Mouse (Mus musculus): ENCODE measurements around the gene Acap3. TPM values are rescaled to one million over a fixed set of nuclear protein-coding genes. Genes with fewer than 3 reads are reported as not detected.

Gene Acap3
- polyA plus RNA-seq (2015; fragmentation: Nextera tagmentation; extraction: Ambion mirVana) = 8.2 and 13.5 TPM in 2 replicates

DNA sequence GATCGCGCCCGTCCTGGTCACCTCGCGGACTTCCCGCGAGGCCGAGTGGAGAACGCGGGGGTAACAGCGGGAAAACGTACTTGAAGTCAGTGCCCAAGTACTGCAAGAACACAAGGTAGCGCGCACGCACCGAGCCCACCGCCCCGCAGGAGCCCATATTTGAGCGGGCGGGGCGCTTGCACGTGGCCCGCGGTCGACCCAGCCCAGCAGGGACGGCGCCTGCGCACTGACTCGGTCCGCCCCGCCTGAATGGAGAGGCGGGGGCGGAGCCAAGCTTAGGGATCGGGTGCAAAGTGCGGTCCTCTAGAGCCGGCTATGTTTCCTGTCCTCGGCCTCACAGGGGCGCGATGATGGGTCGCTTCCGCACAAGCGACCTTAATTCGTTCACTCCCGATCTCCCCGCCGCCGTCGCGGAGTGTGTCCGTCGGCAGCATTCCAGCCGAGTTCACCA is at the start of gene Acap3, which contains the start of gene Pusl1:
TSS of gene Acap3 (plus strand) at position 272 of the 451 bp plus-strand sequence.
TSS of gene Pusl1 (minus strand) at position 231 of the 451 bp plus-strand sequence.
- Histone ChIP-seq H3K4me2 (peak within 1 kb of the TSS; percentile 93), H3K4me3 (peak within 1 kb of the TSS; percentile 88), H3K4me1 (replicated peaks) (peaks cover 41% of the 10 kb centered on the region), H3K27me3 (no peaks in the 10 kb centered on the region), H3K9ac (peak within 1 kb of the TSS; percentile 93), H3K27ac (peak within 1 kb of the TSS; percentile 99), H3K9me3 (replicated peaks) (no peaks in the 10 kb centered on the region), H3K36me3 (peaks cover 29% of the 10 kb centered on the region)
- WGBS = under 1% methylated on average over 52 of the region's 52 CpGs
- ATAC-seq (replicated peaks; ENCODE audit: insufficient number of reproducible peaks, insufficient read depth, low FRiP score, low read depth) = peak; percentile 88

DNA sequence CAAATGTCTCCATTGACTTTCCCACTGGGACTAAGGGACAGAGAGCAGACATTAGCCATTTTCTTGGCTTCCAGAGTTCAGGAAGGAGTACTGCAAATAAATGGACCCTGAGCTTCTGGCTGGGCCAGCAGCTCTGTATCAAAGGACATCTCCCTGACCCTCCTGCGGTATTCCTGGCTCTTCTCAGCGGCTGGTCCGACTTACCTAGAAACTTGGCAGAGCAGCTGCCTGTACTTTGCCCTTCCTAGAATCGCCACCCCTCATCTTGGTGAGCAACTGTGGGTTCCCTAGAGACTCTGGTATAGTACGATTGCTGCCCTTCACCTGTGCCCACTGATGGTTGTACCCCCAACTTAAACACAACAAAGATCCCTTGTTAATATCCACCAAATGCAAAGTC is 48.4 kb upstream of the Acap3 start:
- Histone ChIP-seq H3K9ac (no peak overlapping the region), H3K36me3 (peaks cover 2% of the 10 kb centered on the region; the same call in 1 of the 2 replicates), H3K9me3 (replicated peaks) (no peaks in the 10 kb centered on the region), H3K4me1 (replicated peaks) (peaks cover 45% of the 10 kb centered on the region), H3K4me2 (no peak overlapping the region), H3K27ac (no peak overlapping the region), H3K27me3 (peaks cover 5% of the 10 kb centered on the region; the same call in 1 of the 2 replicates), H3K4me3 (no peak overlapping the region)
- no peak for ATAC-seq (replicated peaks; ENCODE audit: insufficient number of reproducible peaks, insufficient read depth, low FRiP score, low read depth)
- WGBS = 87% methylated on average over 5 of the region's 5 CpGs

DNA sequence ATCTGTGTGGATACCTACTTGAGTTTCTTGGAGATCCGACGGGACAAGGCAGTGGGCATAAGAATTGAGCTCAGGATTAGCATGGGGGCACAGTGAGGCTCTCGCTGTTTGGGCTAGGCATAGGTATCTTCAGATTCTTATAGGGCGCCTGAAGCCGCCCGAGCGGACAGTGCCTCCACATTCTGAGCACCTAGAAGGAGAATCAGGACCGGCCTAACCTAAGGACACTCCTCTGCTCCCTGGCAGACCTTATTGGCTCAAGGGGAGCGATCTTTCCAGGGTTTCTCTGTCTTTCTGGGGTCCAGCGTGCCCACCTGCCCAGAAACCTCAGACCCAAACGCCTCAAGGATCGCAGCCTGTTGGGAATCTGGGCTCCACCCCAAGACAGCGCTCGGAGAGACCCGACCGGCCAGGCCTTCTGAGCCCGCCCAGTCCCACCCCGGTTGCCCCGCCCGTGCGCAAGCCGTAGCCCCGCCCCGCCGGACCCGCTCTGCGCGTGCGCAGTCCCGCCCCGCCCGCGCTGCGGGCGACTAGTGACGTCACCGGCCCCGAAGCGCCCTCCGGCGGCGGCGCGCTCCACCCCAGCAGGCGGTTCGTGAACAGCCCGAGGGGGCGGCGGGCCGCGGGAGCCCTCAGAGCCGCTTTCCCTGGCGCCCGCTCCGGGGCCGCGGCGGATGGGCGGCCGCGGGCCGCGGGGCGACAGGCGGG is 44.6 kb upstream of the Acap3 start, which contains the start of gene Dvl1:
TSS of gene Dvl1 (plus strand) at position 532 of the 708 bp plus-strand sequence.
- peak within 1 kb of the TSS; percentile 88 for H3K4me2 ChIP-seq
- ATAC-seq (replicated peaks; ENCODE audit: insufficient number of reproducible peaks, insufficient read depth, low FRiP score, low read depth) = peak; percentile 93
- peaks cover 32% of the 10 kb centered on the region for H3K4me1 ChIP-seq (replicated peaks)
- peak within 1 kb of the TSS; percentile 81 for H3K4me3 ChIP-seq
- no peaks in the 10 kb centered on the region for H3K27me3 ChIP-seq
- no peaks in the 10 kb centered on the region for H3K9me3 ChIP-seq (replicated peaks)
- peaks cover 2% of the 10 kb centered on the region; the same call in 1 of the 2 replicates for H3K36me3 ChIP-seq
- H3K27ac ChIP-seq = peak within 1 kb of the TSS; percentile 63
- WGBS = 2% methylated on average over 64 of the region's 65 CpGs
- H3K9ac ChIP-seq = peak within 1 kb of the TSS; percentile 83

DNA sequence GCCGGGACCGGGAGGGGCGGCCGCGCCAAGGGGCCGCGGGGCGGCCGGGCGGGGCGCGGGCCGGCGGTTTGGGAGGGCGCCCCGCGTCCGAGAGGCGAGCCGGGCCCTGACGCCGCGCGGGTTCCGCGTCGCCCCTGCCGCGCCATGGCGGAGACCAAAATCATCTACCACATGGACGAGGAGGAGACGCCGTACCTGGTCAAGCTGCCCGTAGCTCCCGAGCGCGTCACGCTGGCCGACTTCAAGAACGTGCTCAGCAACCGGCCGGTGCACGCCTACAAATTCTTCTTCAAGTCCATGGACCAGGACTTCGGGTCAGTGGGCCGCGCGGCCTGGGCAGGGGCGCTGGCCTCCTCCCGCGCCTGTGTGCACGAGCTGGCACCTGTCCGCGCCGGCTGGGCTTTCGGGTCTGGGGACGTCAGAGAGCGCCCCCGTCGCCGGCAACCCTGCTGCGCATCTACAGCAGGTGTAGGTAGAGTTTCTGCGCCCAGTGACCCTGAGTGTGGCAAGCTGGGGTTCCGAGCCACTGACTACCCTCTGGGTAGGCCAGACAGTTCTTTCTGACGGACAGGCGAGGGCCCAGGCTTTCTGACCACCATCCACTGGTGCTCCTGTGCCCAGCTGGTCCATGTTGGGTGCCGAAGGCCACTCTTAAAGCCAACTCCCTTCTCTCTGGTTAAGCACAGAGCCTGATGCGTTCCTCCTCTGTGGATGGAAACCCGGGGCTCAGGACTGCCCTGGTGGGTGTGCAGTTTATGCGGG is 43.9 kb upstream of the Acap3 start:
- WGBS = 2% methylated on average over 61 of the region's 69 CpGs
- peak overlapping the region; percentile 83 for H3K9ac ChIP-seq
- peak overlapping the region; percentile 63 for H3K27ac ChIP-seq
- no peaks in the 10 kb centered on the region; the same call in 1 of the 2 replicates for H3K36me3 ChIP-seq
- H3K4me1 ChIP-seq (replicated peaks) = peaks cover 32% of the 10 kb centered on the region
- no peaks in the 10 kb centered on the region for H3K9me3 ChIP-seq (replicated peaks)
- peak overlapping the region; percentile 88 for H3K4me2 ChIP-seq
- no peaks in the 10 kb centered on the region for H3K27me3 ChIP-seq
- no peak; the same call in none of the 2 replicates for ATAC-seq (replicated peaks; ENCODE audit: insufficient number of reproducible peaks, insufficient read depth, low FRiP score, low read depth)
- H3K4me3 ChIP-seq = peak overlapping the region; percentile 81

DNA sequence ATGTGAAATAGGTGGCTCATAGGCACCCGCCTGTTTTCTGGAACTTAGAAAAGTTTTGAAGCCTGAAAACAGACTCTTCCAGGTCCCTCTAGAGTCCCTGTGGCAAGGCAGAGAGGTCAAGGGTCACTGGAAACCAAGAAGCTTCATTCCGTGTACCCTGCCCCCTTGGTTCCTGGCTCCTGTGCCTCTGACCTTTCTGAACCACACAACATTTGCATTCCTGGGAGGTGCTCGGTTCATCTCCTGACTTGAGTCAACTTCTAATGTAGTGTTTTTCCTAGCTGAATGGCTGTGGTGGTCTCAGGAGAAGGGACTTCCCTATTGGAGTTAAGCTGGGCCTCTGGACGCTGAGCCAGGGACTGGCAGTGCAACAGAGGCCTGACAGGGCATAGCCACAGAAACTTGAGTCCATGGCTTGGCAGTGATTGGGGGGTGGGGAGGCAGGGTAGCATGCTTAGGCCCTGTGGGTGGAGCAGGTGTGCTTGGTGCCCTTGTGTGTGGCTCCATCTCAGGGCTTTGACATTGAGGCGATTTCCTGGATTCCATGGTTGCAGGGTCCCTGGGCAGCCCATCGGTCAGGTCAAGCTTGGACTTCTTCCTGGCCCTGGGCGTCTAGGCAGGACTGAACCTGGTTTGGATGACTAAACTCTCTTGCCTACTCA is 43.1 kb upstream of the Acap3 start:
- Histone ChIP-seq H3K4me1 (replicated peaks) (peaks cover 32% of the 10 kb centered on the region), H3K27me3 (no peaks in the 10 kb centered on the region), H3K9me3 (replicated peaks) (no peaks in the 10 kb centered on the region), H3K27ac (no peak overlapping the region), H3K4me2 (peak overlapping the region; percentile 88), H3K9ac (peak overlapping the region; percentile 83; the same call in 1 of the 2 replicates), H3K4me3 (peak overlapping the region; percentile 81), H3K36me3 (no peaks in the 10 kb centered on the region)
- no peak for ATAC-seq (replicated peaks; ENCODE audit: insufficient number of reproducible peaks, insufficient read depth, low FRiP score, low read depth)
- WGBS = 66% methylated on average over 7 of the region's 7 CpGs

DNA sequence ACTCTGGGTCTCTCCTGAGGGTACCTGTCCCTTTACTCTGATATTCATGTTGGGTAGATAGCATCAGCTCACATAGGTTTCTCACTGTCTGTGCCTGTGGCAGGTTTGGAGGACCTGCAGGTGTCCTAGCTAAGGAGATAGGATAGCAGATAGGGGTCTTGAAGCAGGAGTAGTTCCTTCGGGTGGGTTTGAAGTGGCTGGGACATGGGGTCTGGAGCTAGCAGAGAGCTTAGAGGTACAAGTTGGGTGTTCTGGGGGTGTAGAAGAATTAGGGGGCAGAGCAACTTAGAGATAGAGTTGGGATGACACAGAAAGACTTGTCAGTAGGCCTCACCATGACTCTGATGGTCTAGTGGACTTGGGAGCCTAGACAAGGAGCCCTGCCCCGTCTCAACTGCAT is 42.2 kb upstream of the Acap3 start:
- no peak for ATAC-seq (replicated peaks; ENCODE audit: insufficient number of reproducible peaks, insufficient read depth, low FRiP score, low read depth)
- Histone ChIP-seq H3K9ac (no peak overlapping the region), H3K4me2 (no peak overlapping the region), H3K36me3 (peaks cover under 1% of the 10 kb centered on the region), H3K9me3 (replicated peaks) (no peaks in the 10 kb centered on the region), H3K27ac (no peak overlapping the region), H3K4me3 (no peak overlapping the region), H3K4me1 (replicated peaks) (peaks cover 32% of the 10 kb centered on the region), H3K27me3 (no peaks in the 10 kb centered on the region)
- 74% methylated on average over 2 of the region's 2 CpGs for WGBS

DNA sequence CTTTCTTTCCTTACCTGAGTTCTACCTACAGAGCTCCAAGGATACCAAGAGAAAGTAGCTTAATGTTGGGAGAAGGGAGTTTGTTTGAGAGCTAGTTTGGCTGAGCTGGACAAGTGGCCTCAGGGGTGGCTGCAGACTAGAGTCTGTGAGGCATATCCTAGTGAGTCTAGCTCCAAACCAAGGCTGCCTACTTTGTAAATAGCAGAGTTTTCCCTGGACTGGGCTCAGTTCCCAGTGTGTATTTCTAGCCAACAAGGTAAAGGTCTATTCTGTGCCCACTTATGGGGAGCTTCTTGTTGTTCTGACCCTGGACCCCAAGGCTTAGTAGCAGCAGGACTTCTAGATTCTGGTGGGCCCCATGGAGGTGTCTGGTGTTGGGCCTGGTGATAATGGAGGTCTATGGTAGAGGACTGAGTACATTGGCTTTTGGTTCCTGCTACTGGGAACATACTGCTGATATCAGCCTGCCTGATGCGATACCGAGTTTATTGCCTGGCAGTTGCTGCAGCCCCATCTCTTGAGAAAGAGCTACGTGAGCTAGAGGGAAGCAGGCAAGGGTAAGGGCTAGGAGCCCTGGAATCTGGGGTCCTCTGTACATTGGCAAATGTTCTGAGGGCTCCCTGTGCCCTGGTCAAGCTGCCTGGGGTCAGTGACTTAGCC is 41.7 kb upstream of the Acap3 start:
- Histone ChIP-seq H3K27ac (no peak overlapping the region), H3K4me3 (no peak overlapping the region), H3K9me3 (replicated peaks) (no peaks in the 10 kb centered on the region), H3K27me3 (no peaks in the 10 kb centered on the region), H3K36me3 (peaks cover 5% of the 10 kb centered on the region), H3K4me2 (no peak overlapping the region), H3K4me1 (replicated peaks) (peaks cover 32% of the 10 kb centered on the region), H3K9ac (no peak overlapping the region)
- no peak for ATAC-seq (replicated peaks; ENCODE audit: insufficient number of reproducible peaks, insufficient read depth, low FRiP score, low read depth)
- WGBS = 85% methylated on average over 3 of the region's 3 CpGs

DNA sequence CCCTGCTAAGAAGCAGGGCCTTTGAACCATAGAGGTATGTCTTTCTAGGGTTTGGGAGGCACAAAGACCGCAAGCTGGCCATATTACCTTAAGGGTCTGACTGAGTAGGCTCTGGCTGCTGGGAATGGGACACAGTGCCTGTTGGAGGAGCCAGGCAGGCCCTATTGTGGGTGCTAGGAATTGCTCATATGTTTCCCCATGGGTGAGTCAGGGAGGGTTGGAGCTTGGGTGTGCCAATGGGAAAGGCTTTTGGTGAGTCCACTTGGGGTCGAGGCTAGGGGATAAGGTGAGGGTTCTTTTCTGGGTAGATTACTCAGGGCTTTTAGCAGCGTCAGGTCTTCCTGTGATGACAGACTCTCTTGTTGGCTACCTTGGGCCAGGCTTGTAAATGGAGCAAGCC is 40.3 kb upstream of the Acap3 start:
- H3K4me2 ChIP-seq = no peak overlapping the region
- H3K27me3 ChIP-seq = no peaks in the 10 kb centered on the region
- WGBS = 88% methylated on average over 3 of the region's 3 CpGs
- H3K4me1 ChIP-seq (replicated peaks) = peaks cover 31% of the 10 kb centered on the region
- no peaks in the 10 kb centered on the region for H3K9me3 ChIP-seq (replicated peaks)
- no peak for ATAC-seq (replicated peaks; ENCODE audit: insufficient number of reproducible peaks, insufficient read depth, low FRiP score, low read depth)
- no peak overlapping the region for H3K4me3 ChIP-seq
- H3K9ac ChIP-seq = no peak overlapping the region
- peaks cover 17% of the 10 kb centered on the region for H3K36me3 ChIP-seq
- H3K27ac ChIP-seq = no peak overlapping the region

DNA sequence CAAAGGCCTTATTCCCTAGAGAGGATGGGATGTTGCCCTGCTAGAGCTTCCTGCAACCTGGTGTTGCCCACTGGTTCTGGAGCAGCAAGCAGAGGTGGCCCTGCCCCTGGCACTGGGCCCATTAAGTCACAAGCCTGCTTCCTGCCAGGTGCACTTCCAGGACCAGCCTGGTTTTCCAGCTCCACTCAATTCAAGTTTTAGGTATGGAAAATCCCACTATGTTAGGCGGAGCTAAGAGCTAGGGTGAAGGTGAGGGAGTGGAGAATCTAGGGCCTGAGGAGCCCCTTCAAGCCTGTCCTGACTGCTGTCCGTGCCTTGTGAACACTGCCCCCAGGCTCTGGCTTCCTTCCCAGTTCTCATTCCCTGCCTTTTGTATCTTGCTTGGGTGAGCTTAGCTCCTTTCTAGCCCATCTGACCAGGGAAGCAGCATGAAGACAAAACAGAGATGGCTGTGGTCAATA is 39.6 kb upstream of the Acap3 start:
- no peak overlapping the region for H3K9ac ChIP-seq
- H3K4me2 ChIP-seq = no peak overlapping the region
- peaks cover 25% of the 10 kb centered on the region for H3K4me1 ChIP-seq (replicated peaks)
- ATAC-seq (replicated peaks; ENCODE audit: insufficient number of reproducible peaks, insufficient read depth, low FRiP score, low read depth) = no peak
- H3K27me3 ChIP-seq = no peaks in the 10 kb centered on the region
- 56% methylated on average over 2 of the region's 2 CpGs for WGBS
- H3K4me3 ChIP-seq = no peak overlapping the region
- H3K36me3 ChIP-seq = peaks cover 21% of the 10 kb centered on the region
- no peaks in the 10 kb centered on the region for H3K9me3 ChIP-seq (replicated peaks)
- H3K27ac ChIP-seq = no peak overlapping the region

DNA sequence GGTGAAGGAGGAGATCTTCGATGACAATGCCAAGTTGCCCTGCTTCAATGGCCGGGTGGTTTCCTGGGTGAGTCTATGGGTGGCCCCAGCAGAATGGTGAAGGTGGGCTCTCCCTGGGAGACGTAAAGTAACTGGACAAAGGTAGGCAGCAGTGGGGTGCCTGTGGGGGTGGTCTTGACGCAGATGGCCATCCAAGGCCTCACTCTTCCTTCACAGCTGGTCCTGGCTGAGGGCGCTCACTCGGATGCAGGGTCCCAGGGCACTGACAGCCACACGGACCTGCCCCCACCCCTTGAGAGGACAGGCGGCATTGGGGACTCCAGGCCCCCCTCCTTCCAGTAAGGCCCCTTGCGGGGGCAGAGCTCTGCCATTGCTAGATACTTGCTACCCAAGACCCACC is 38.2 kb upstream of the Acap3 start:
- ATAC-seq (replicated peaks; ENCODE audit: insufficient number of reproducible peaks, insufficient read depth, low FRiP score, low read depth) = no peak
- peaks cover 17% of the 10 kb centered on the region for H3K4me1 ChIP-seq (replicated peaks)
- no peaks in the 10 kb centered on the region for H3K9me3 ChIP-seq (replicated peaks)
- H3K27me3 ChIP-seq = no peaks in the 10 kb centered on the region
- no peak overlapping the region for H3K4me2 ChIP-seq
- no peak overlapping the region for H3K9ac ChIP-seq
- H3K27ac ChIP-seq = no peak overlapping the region
- 86% methylated on average over 9 of the region's 9 CpGs for WGBS
- peaks cover 35% of the 10 kb centered on the region for H3K36me3 ChIP-seq
- no peak overlapping the region for H3K4me3 ChIP-seq
